Mouse (Mus musculus) stomach, embryonic 16.5 days (tissue): Measurements from ENCODE around the gene Atp2a3. TPM values are rescaled to one million over a fixed set of nuclear protein-coding genes. Genes with fewer than 3 reads are reported as not detected.

Experiments used
- ATAC-seq: fragments of 200-750 bp; cut with Nextera tagmentation; 2 replicates; pipeline ENCODE4 v1.8.0; 2017; ENCODE audit warnings: moderate number of reproducible peaks, moderate TSS enrichment; ENCODE audit not compliant: insufficient read depth, low FRiP score
- H3K27ac ChIP-seq: fragments of 300-500 bp; sonication (generic); 2 replicates; pipeline ENCODE4 v1.5.1; 2014; ENCODE audit warnings: low read length
- H3K27me3 ChIP-seq: fragments of 300-500 bp; sonication (generic); 2 replicates; pipeline ENCODE4 v1.6.1; 2014; ENCODE audit warnings: low read length, control low read depth, mixed read lengths; ENCODE audit not compliant: control insufficient read depth, insufficient read depth
- H3K36me3 ChIP-seq: fragments of 300-500 bp; sonication (generic); 2 replicates; pipeline ENCODE4 v1.6.1; 2014; ENCODE audit warnings: low read length; ENCODE audit not compliant: control insufficient read depth, insufficient read depth
- H3K4me1 ChIP-seq: fragments of 300-500 bp; sonication (generic); 2 replicates; pipeline ENCODE4 v1.6.1; 2014; ENCODE audit warnings: low read length, control low read depth, mixed read lengths; ENCODE audit not compliant: control insufficient read depth, insufficient read depth
- H3K4me2 ChIP-seq: fragments of 300-500 bp; sonication (generic); 2 replicates; pipeline ENCODE4 v1.6.1; 2014; ENCODE audit warnings: low read depth, low read length, mixed read lengths
- H3K4me3 ChIP-seq: fragments of 300-500 bp; sonication (generic); replicated peaks from 2 replicates; pipeline ENCODE4 v1.5.1; 2014; ENCODE audit warnings: mild to moderate bottlenecking, low read length
- H3K9ac ChIP-seq: fragments of 300-500 bp; sonication (generic); 2 replicates; pipeline ENCODE4 v1.6.1; 2014; ENCODE audit warnings: low read length
- H3K9me3 ChIP-seq: fragments of 300-500 bp; sonication (generic); replicated peaks from 2 replicates; pipeline ENCODE4 v1.6.1; 2016; ENCODE audit warnings: low read length, control low read depth; ENCODE audit not compliant: control insufficient read depth
- WGBS: fragments of 180-500 bp; shearing (Covaris S2); extraction: QIAGEN DNeasy Blood & Tissue Kit; methylation state at CpG from one replicate; pipeline ENCODE4 v1.1.7; 2014; 5-methylcytosine and 5-hydroxymethylcytosine counted together
- polyA plus RNA-seq: library from polyadenylated mRNA; unstranded; fragments of >200 nt; fragmentation: Nextera tagmentation; extraction: Ambion mirVana; gene quantifications from 2 replicates; pipeline ENCODE4 v1.2.1, GENCODE M21; 2015

Gene Atp2a3
- 23.9 and 28.9 TPM in 2 replicates for polyA plus RNA-seq

- Histone ChIP-seq H3K27ac (peak within 1 kb of the TSS; percentile 60), H3K9me3 (no peaks in the 10 kb centered on the region), H3K9ac (peak within 1 kb of the TSS; percentile 52), H3K27me3 (0 out of 2 replicates have a peak, but pooled peaks cover 4% of the 10 kb centered on the region), H3K4me1 (peaks cover 37% of the 10 kb centered on the region), H3K4me3 (peak within 1 kb of the TSS; percentile 43), H3K36me3 (no peaks in the 10 kb centered on the region), H3K4me2 (peak within 1 kb of the TSS; percentile 56)
- 0 out of 2 replicates have a peak, but pooled peaks have one; percentile 27 for ATAC-seq
- WGBS, result 5% methylated on average over 67 of the region's 70 CpGs
Measured at GRCm38 (mm10) chr11:72961072-72961980, at the start of gene Atp2a3. Gene Atp2a3 (plus strand): TSS chr11:72961169.

- no peaks in the 10 kb centered on the region for H3K4me1 ChIP-seq
- peak; percentile 40; the same call in 1 of the 2 replicates for ATAC-seq
- 74% methylated on average over 7 of the region's 7 CpGs for WGBS
- H3K27me3 ChIP-seq, result no peaks in the 10 kb centered on the region
- H3K4me3 ChIP-seq, result no peak overlapping the region
- peaks cover 20% of the 10 kb centered on the region for H3K36me3 ChIP-seq
- no peak overlapping the region for H3K4me2 ChIP-seq
- no peak overlapping the region for H3K27ac ChIP-seq
- H3K9me3 ChIP-seq, result no peaks in the 10 kb centered on the region
- H3K9ac ChIP-seq, result no peak overlapping the region
Measured at GRCm38 (mm10) chr11:72917299-72917996, 43.5 kb upstream of the Atp2a3 start.

GRCm38 (mm10) chr11:72923116-72923515, 37.9 kb upstream of the Atp2a3 start:
- Histone ChIP-seq H3K36me3 (peaks cover 6% of the 10 kb centered on the region), H3K4me3 (no peak overlapping the region), H3K27me3 (no peaks in the 10 kb centered on the region), H3K4me2 (no peak overlapping the region), H3K4me1 (peaks cover 17% of the 10 kb centered on the region), H3K27ac (peak overlapping the region; percentile 34), H3K9ac (no peak overlapping the region), H3K9me3 (no peaks in the 10 kb centered on the region)
- ATAC-seq, result peak; percentile 54; the same call in 1 of the 2 replicates
- 15% methylated on average over 4 of the region's 4 CpGs for WGBS

GRCm38 (mm10) chr11:72924458-72924857, 36.5 kb upstream of the Atp2a3 start:
- no peaks in the 10 kb centered on the region for H3K27me3 ChIP-seq
- H3K9ac ChIP-seq, result no peak overlapping the region
- no peak; the same call in 1 of the 2 replicates for ATAC-seq
- H3K4me1 ChIP-seq, result peaks cover 17% of the 10 kb centered on the region
- no peaks in the 10 kb centered on the region for H3K9me3 ChIP-seq
- no peak overlapping the region for H3K4me2 ChIP-seq
- peaks cover 6% of the 10 kb centered on the region for H3K36me3 ChIP-seq
- WGBS, result 57% methylated on average over 1 of the region's 1 CpGs
- H3K4me3 ChIP-seq, result no peak overlapping the region
- peak overlapping the region; percentile 69; the same call in 1 of the 2 replicates for H3K27ac ChIP-seq

GRCm38 (mm10) chr11:72925067-72925466, 35.9 kb upstream of the Atp2a3 start:
- no peak for ATAC-seq
- Histone ChIP-seq H3K27ac (0 out of 2 replicates have a peak overlapping the region, but pooled peaks have one; percentile 69), H3K4me3 (no peak overlapping the region), H3K4me2 (no peak overlapping the region), H3K4me1 (peaks cover 17% of the 10 kb centered on the region), H3K9me3 (no peaks in the 10 kb centered on the region), H3K36me3 (peaks cover 6% of the 10 kb centered on the region), H3K9ac (peak overlapping the region; percentile 22; the same call in 1 of the 2 replicates), H3K27me3 (no peaks in the 10 kb centered on the region)
- 42% methylated on average over 2 of the region's 2 CpGs for WGBS

- ATAC-seq, result peak; percentile 31; the same call in 1 of the 2 replicates
- no peak overlapping the region for H3K4me2 ChIP-seq
- peaks cover 6% of the 10 kb centered on the region; the same call in 1 of the 2 replicates for H3K36me3 ChIP-seq
- H3K4me3 ChIP-seq, result no peak overlapping the region
- H3K4me1 ChIP-seq, result peaks cover 17% of the 10 kb centered on the region
- no peak overlapping the region for H3K27ac ChIP-seq
- no peak overlapping the region for H3K9ac ChIP-seq
- H3K27me3 ChIP-seq, result no peaks in the 10 kb centered on the region
- WGBS, result 49% methylated on average over 13 of the region's 13 CpGs
- H3K9me3 ChIP-seq, result no peaks in the 10 kb centered on the region
Measured at GRCm38 (mm10) chr11:72926226-72926890, 34.6 kb upstream of the Atp2a3 start.

GRCm38 (mm10) chr11:72928516-72928915, 32.5 kb upstream of the Atp2a3 start:
- Histone ChIP-seq H3K4me1 (peaks cover 13% of the 10 kb centered on the region), H3K27ac (no peak overlapping the region), H3K36me3 (peaks cover 6% of the 10 kb centered on the region; the same call in 1 of the 2 replicates), H3K9me3 (no peaks in the 10 kb centered on the region), H3K4me2 (no peak overlapping the region), H3K4me3 (no peak overlapping the region), H3K9ac (no peak overlapping the region), H3K27me3 (no peaks in the 10 kb centered on the region)
- no peak for ATAC-seq
- WGBS, result 61% methylated on average over 2 of the region's 2 CpGs

GRCm38 (mm10) chr11:72940208-72941143, 20.5 kb upstream of the Atp2a3 start:
- no peaks in the 10 kb centered on the region for H3K9me3 ChIP-seq
- H3K4me1 ChIP-seq, result peaks cover 16% of the 10 kb centered on the region
- peak overlapping the region; percentile 43 for H3K4me3 ChIP-seq
- H3K36me3 ChIP-seq, result no peaks in the 10 kb centered on the region
- peak overlapping the region; percentile 44 for H3K4me2 ChIP-seq
- no peaks in the 10 kb centered on the region for H3K27me3 ChIP-seq
- peak; percentile 35; the same call in 1 of the 2 replicates for ATAC-seq
- peak overlapping the region; percentile 21; the same call in 1 of the 2 replicates for H3K27ac ChIP-seq
- peak overlapping the region; percentile 55 for H3K9ac ChIP-seq
- 32% methylated on average over 20 of the region's 20 CpGs for WGBS
